Comparison of ENCODE assay signal across 26 mouse cellular contexts in genomic region chr2:118159126-118159525, GRCm38 (mm10). TPM values are rescaled to one million over a fixed set of nuclear protein-coding genes. Genes with fewer than 3 reads are reported as not detected.
A peak's percentile ranks its signal among the peaks of the same experiment; 100 is the strongest.
DNase-seq lines count a peak whose midpoint lies in the region; ATAC-seq and TF ChIP-seq lines count a peak whose summit lies in the region.
"Had no signal": no experiment of that assay in that cellular context is flagged by ENCODE, and none has a peak within 500 bp of the region (broad histone marks: within the 10 kb centered on the region; RNA-seq: fewer than 3 reads in every experiment).

No protein-coding gene starts in this region.

- no peaks in the 10 kb centered on the region for H3K9me3 ChIP-seq in neural tube, embryonic 15.5 days (replicated peaks)
- H3K9me3 ChIP-seq in embryonic facial prominence, embryonic 15.5 days (replicated peaks) = no peaks in the 10 kb centered on the region
- H3K9me3 ChIP-seq in limb, embryonic 15.5 days = no peaks in the 10 kb centered on the region
- H3K9me3 ChIP-seq: heart, embryonic 10.5 days; hindbrain, embryonic 13.5 days; intestine, embryonic 15.5 days; liver, embryonic 12.5 days; neural tube, embryonic 12.5 days had no signal

- no peak overlapping the region for H3K4me3 ChIP-seq in neural tube, embryonic 15.5 days (replicated peaks)
- no peak overlapping the region for H3K4me3 ChIP-seq in embryonic facial prominence, embryonic 15.5 days (replicated peaks)
- H3K4me3 ChIP-seq in limb, embryonic 15.5 days = no peak overlapping the region
- no peak overlapping the region for H3K4me3 ChIP-seq in heart, adult 2 months
- H3K4me3 ChIP-seq: heart, embryonic 10.5 days; hindbrain, embryonic 13.5 days; intestine, embryonic 15.5 days; liver, embryonic 12.5 days; neural tube, embryonic 12.5 days had no signal

- H3K9ac ChIP-seq in neural tube, embryonic 15.5 days (replicated peaks) = no peak overlapping the region
- H3K9ac ChIP-seq in embryonic facial prominence, embryonic 15.5 days = no peak overlapping the region
- no peak overlapping the region for H3K9ac ChIP-seq in limb, embryonic 15.5 days
- H3K9ac ChIP-seq in heart, adult 2 months (ENCODE audit: low read depth, low read length) = no peak overlapping the region
- H3K9ac ChIP-seq: hindbrain, embryonic 13.5 days; intestine, embryonic 15.5 days; liver, embryonic 12.5 days; lung, embryonic 14.5 days; neural tube, embryonic 12.5 days had no signal

- H3K27me3 ChIP-seq in neural tube, embryonic 15.5 days (replicated peaks) = no peaks in the 10 kb centered on the region
- H3K27me3 ChIP-seq in embryonic facial prominence, embryonic 15.5 days = no peaks in the 10 kb centered on the region
- H3K27me3 ChIP-seq in limb, embryonic 15.5 days = no peaks in the 10 kb centered on the region
- H3K27me3 ChIP-seq in heart, adult 2 months (ENCODE audit: control insufficient read depth, insufficient read depth, low read length) = no peaks in the 10 kb centered on the region
- H3K27me3 ChIP-seq: hindbrain, embryonic 13.5 days; intestine, embryonic 15.5 days; liver, embryonic 12.5 days; neural tube, embryonic 12.5 days had no signal

- H3K4me1 ChIP-seq in neural tube, embryonic 15.5 days = no peaks in the 10 kb centered on the region
- H3K4me1 ChIP-seq in embryonic facial prominence, embryonic 15.5 days = peaks cover 51% of the 10 kb centered on the region
- peaks cover 48% of the 10 kb centered on the region for H3K4me1 ChIP-seq in limb, embryonic 15.5 days
- H3K4me1 ChIP-seq in heart, adult 2 months (ENCODE audit: control insufficient read depth, insufficient read depth, low read length) = no peaks in the 10 kb centered on the region
- H3K4me1 ChIP-seq: intestine, embryonic 15.5 days; liver, embryonic 12.5 days had no signal

- no peak for ATAC-seq in neural tube, embryonic 15.5 days (ENCODE audit: low FRiP score)
- ATAC-seq in embryonic facial prominence, embryonic 15.5 days (ENCODE audit: insufficient number of reproducible peaks, low FRiP score, low TSS enrichment, low read depth) = no peak
- no peak for ATAC-seq in limb, embryonic 15.5 days (ENCODE audit: insufficient number of reproducible peaks, low FRiP score, low TSS enrichment, low read depth)
- ATAC-seq: activated CD4-positive, CD25-positive, alpha-beta regulatory T cell, adult 4 months; forebrain, embryonic 14.5 days; intestine, embryonic 15.5 days; liver, embryonic 12.5 days had no signal

- TF ChIP-seq CTCF in heart, adult 2 months (IDR thresholded peaks at IDR 0.05) = no peak

- no peaks in the 10 kb centered on the region for H3K36me3 ChIP-seq in neural tube, embryonic 15.5 days
- H3K36me3 ChIP-seq in embryonic facial prominence, embryonic 15.5 days = no peaks in the 10 kb centered on the region
- H3K36me3 ChIP-seq in limb, embryonic 15.5 days = no peaks in the 10 kb centered on the region
- no peaks in the 10 kb centered on the region for H3K36me3 ChIP-seq in heart, adult 2 months (ENCODE audit: control insufficient read depth, insufficient read depth, low read length)
- H3K36me3 ChIP-seq: heart, embryonic 10.5 days; hindbrain, embryonic 13.5 days; intestine, embryonic 15.5 days; liver, embryonic 12.5 days; neural tube, embryonic 12.5 days had no signal

- WGBS in neural tube, embryonic 15.5 days = 70% methylated on average over 6 of the region's 6 CpGs
- WGBS in embryonic facial prominence, embryonic 15.5 days = 18% methylated on average over 6 of the region's 6 CpGs
- WGBS in limb, embryonic 15.5 days = 18% methylated on average over 6 of the region's 6 CpGs
- 73% methylated on average over 6 of the region's 6 CpGs for WGBS in heart, adult 2 months

- H3K27ac ChIP-seq in neural tube, embryonic 15.5 days (replicated peaks) = no peak overlapping the region
- H3K27ac ChIP-seq in embryonic facial prominence, embryonic 15.5 days (replicated peaks) = peak overlapping the region; percentile 68
- H3K27ac ChIP-seq in limb, embryonic 15.5 days = peak overlapping the region; percentile 34; the same call in 1 of the 2 replicates
- no peak overlapping the region for H3K27ac ChIP-seq in heart, adult 2 months
- H3K27ac ChIP-seq: heart, embryonic 10.5 days; hindbrain, embryonic 13.5 days; intestine, embryonic 15.5 days; liver, embryonic 12.5 days; neural tube, embryonic 12.5 days had no signal

- intact Hi-C loops in heart, adult 2 months (cut with DNase I) = no loop called here

- no peaks in the 10 kb centered on the region for H3K79me2 ChIP-seq in heart, adult 2 months (replicated peaks; ENCODE audit: control insufficient read depth, insufficient read depth, low read length)

- no peak for TF ChIP-seq EP300 in heart, adult 2 months (IDR thresholded peaks at IDR 0.05; ENCODE audit: insufficient read depth, low read depth, low read length)

- TF ChIP-seq POLR2A in heart, adult 2 months (IDR thresholded peaks at IDR 0.05; ENCODE audit: insufficient read depth, low read depth, low read length) = no peak

- H3K4me2 ChIP-seq in neural tube, embryonic 15.5 days = no peak overlapping the region
- no peak overlapping the region for H3K4me2 ChIP-seq in embryonic facial prominence, embryonic 15.5 days (replicated peaks)
- H3K4me2 ChIP-seq in limb, embryonic 15.5 days = no peak overlapping the region
- H3K4me2 ChIP-seq: hindbrain, embryonic 13.5 days; intestine, embryonic 15.5 days; liver, embryonic 12.5 days; lung, embryonic 14.5 days; midbrain, embryonic 11.5 days; neural tube, embryonic 12.5 days had no signal

- DNase-seq in neural tube, embryonic 10.5 days (ENCODE audit: extremely low spot score, low spot score) = peak; percentile 29
- DNase-seq in embryo, embryonic 11.5 days (ENCODE audit: low read depth, low spot score) = peak; percentile 20
- DNase-seq in right cerebral cortex, postnatal 4 days = no peak
- no peak for DNase-seq in ovary, postnatal 36 days (ENCODE audit: low spot score)
- no peak for DNase-seq in heart, adult 2 months
- DNase-seq: adrenal gland, postnatal 10 days; cerebellum, adult 11 months; cerebellum, postnatal 14 days; gastrocnemius, postnatal 25 days; kidney, postnatal 4 days; layer of hippocampus, adult 9-11 months; lung, embryonic 14.5 days; lung, postnatal 4 days; spleen, adult 18-20 months; thymus, adult 2 months had no signal

RNA-seq across cellular contexts. Expression of gene Thbs1, which starts 47.5 kb away (rescaled TPM):
- 8.6 and 10.6 TPM in 2 replicates for polyA plus RNA-seq in neural tube, embryonic 15.5 days (2015; fragmentation: Nextera tagmentation; extraction: Ambion mirVana)
- 66.6 and 69.1 TPM in 2 replicates for polyA plus RNA-seq in embryonic facial prominence, embryonic 15.5 days (2015; fragmentation: Nextera tagmentation; extraction: Ambion mirVana)
- 79.4 and 97.2 TPM in 2 replicates for polyA plus RNA-seq in limb, embryonic 15.5 days (2015; fragmentation: Nextera tagmentation; extraction: Ambion mirVana)
- 10 to 100 TPM; 10.0 to 24.4 TPM for total RNA-seq in heart, adult 2 months (2021)
- 6.3 and 6.7 TPM in 2 replicates for polyA plus RNA-seq in heart, adult 2 months (2012; rRNA removed)
- polyA plus RNA-seq: activated CD4-positive, CD25-positive, alpha-beta regulatory T cell, adult 4 months had no signal

Comparison
In these comparisons a context has a peak if more than half of its experiments do, and no peak if none do; other contexts are left out.
1. DNase-seq: peak in neural tube, embryonic 10.5 days (single experiment) and embryo, embryonic 11.5 days (single experiment); none in right cerebral cortex, postnatal 4 days (single experiment), ovary, postnatal 36 days (single experiment) and heart, adult 2 months (0 of 2).
2. H3K27ac ChIP-seq: peak in embryonic facial prominence, embryonic 15.5 days (single experiment) and limb, embryonic 15.5 days (single experiment); none in neural tube, embryonic 15.5 days (single experiment) and heart, adult 2 months (single experiment).